Mouse (Mus musculus) cerebellum, postnatal 10 days (tissue): Measurements from ENCODE around the gene Olfr714.
"Not testable (repeated sequence)": the region's sequence is repeated elsewhere in the genome, so short reads cannot be mapped to it uniquely, and the experiment has no call there.

Experiments
- DNase-seq, 2 experiments: peaks; one replicate each; pipeline ENCODE4 v3.0.0; 2021; ENCODE audit warnings: mixed read lengths in 2 of 2

The Olfr714 gene

DNA sequence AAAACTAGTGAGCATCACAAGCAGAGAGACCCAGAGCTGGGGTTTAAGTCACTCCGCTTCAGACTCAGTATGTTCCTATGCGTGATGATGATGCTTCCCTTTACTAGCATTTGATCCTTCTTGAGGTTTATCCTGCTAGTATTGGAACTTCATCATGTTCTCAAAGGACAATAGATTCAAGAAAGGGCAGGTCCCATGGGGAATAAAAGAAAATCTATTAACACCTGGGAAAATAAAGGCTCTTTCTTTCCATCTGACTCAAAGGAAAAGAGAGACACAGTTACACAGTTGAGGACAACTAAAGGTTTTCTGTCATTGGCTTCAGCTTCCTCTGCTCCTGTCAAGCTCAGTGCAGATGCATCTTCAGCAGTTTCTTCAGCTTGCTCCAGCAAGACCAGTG, at the start of gene Olfr714:
Gene Olfr714, plus strand, starts transcription at position 301 of the 400 bp plus-strand sequence.
- no peak for DNase-seq

GRCm38 (mm10) chr7:107030874-107031273, 39.9 kb upstream of the Olfr714 start, which contains the start of gene Olfr713:
Olfr713 (plus strand) TSS chr7:107031174.
- no peak for DNase-seq

GRCm38 (mm10) chr7:107039934-107040563, 30.7 kb upstream of the Olfr714 start:
- no peak for DNase-seq

GRCm38 (mm10) chr7:107043136-107043535, 27.6 kb upstream of the Olfr714 start:
- DNase-seq: no peak

- no peak for DNase-seq
These were observed 26.4 kb upstream of the Olfr714 start for GRCm38 (mm10) chr7:107044407-107044806.

- DNase-seq: peak; percentile 43 to 67
These were observed 24.9 kb upstream of the Olfr714 start for GRCm38 (mm10) chr7:107045833-107046232.

GRCm38 (mm10) chr7:107047578-107047977, 23.2 kb upstream of the Olfr714 start:
- DNase-seq: peak in 1 of 2 experiments; percentile 1

- DNase-seq: no peak
These were observed 22.1 kb downstream of the Olfr714 start, which contains the start of gene Olfr17 for GRCm38 (mm10) chr7:107092920-107093319. Olfr17 (plus strand) TSS chr7:107093220.

DNA sequence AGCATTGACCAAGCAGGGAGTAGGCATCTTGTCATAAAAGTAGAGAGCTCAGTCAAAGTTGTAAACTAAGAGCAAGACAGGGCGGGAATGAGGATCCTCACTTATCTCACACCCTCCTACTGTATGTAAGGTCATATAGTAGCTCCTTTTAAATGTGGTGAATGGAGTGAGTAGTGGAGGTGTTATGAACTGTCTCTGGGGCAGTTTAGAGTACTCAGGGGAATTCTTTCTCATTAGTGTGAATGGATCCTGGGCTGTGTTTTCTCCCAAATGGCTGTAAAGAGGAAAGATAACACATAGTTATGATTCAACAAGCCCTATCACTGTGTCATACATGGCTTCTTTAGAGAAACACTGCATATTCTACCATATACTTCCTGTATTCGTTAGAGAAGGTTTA, 39.5 kb downstream of the Olfr714 start, which contains the start of gene Olfr715b:
Gene Olfr715b, minus strand, starts transcription at position 101 of the 400 bp plus-strand sequence.
- DNase-seq: not testable (repeated sequence)
